Mouse (Mus musculus) MN1 (cell line): ENCODE data around the gene Cep78.
A peak's percentile ranks its signal among the peaks of the same experiment; 100 is the strongest.

Source experiments
- DNase-seq: peaks from one replicate; pipeline ENCODE4 v3.0.0-alpha.2; 2016; ENCODE audit warnings: low spot score

Cep78 gene

DNA sequence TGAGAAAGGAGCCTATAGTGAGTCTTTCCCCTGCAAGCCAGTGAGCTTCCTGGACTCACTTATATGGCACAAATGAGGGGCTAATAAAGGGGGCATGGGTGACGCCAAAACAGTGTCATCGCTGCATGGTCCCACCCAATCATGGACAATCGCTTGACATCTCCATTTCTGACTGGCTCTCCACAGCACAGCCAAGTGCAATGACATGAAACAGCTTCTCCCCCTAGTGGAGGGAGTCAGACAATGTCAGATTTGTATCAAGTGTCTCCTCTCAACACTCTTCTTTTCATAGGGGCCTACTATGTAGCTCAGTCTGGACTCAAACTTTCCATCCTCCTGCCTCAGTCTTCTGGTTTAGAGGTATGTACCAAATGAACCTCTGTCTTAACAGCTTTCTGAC lies 19.7 kb downstream of the Cep78 start:
- peak; percentile 61 for DNase-seq

DNA sequence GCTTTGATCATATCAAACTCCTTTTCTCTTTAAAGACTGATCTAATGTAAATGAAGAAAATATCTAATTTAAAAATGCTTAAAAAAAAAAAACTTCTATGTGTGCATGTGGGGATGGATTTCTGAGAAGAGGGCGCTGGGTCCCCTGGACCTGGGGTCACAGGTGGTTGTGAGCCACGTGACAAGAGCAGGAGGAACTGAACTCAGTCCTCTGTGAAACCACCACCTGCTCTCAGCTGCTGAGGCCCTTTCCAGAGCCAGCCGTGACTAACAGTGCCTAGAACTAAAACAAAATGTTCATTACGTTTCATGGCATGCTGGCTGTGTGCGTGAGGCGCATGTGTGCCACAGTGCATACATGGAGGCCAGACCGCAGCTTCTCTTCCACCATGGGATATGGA lies 20.3 kb downstream of the Cep78 start:
- no peak for DNase-seq

DNA sequence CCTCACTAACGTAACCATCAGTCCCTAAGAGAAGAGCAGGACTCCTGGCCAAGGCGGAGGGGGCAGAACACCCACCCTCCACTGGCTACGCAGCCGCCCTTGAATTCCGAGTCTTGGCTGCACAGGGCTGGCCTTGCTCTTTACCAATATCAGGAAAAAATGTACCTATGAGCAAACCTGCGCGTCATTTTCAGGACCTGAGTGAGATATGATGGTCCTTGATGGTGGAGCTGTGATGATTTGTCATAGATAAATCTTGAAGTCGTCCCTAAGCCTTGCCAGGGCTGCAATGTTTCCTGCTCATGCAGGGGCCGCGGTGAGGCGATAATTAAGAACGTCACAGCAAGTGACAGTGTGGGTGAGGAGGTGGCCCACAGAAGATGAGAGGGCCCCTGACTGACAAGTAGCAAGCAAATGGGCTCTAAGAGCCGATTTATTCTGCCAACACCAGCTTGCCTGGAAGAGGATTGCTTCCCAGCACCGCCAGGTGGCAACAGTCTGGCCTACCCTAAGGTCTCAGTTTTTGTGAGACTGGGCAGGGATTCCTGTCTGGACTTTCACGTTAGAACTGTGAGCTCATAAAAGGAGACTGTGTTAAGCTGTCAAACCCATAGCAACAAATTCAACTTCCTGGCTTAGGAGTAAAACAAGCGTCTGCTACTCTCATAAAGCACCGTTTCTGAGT lies 21.6 kb downstream of the Cep78 start:
- DNase-seq: no peak

DNA sequence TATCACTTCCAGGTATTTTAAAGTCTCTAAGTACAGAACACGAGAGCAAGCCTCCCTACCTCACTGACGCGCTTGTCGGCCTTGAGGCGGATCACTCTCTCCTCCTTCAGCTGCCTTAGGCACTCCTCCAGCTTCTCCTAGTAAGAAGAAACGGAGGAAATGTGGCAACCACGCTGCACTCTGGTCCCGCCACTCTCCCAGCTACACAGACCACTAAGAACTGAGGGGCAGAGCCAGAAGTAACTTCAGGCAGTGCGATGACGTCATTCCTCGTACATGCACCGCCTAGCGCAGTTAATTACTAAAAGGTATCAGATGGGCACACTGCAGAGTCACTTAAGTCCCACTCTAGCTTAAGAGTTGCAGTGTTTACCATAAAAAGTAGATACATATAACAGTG lies 22.5 kb downstream of the Cep78 start:
- no peak for DNase-seq

DNA sequence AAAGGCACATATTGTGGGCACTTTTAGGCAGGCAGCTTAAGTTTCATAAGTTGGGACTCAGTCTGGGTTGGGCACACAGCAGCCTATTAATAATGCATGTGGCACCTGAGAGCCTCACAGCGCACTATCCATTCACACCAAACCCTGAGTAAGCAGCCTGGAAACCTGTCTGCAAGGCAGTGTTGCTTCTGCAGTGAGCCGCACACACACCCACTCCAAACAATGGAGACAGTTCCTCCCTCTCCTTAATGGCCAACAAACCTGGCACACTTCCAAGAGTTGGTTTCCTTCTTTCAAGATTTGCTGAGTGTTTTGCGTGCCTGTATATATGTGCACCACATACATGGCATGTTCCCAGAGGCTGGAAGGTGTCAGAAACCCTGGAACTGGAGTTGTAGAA lies 34.6 kb downstream of the Cep78 start:
- no peak for DNase-seq

DNA sequence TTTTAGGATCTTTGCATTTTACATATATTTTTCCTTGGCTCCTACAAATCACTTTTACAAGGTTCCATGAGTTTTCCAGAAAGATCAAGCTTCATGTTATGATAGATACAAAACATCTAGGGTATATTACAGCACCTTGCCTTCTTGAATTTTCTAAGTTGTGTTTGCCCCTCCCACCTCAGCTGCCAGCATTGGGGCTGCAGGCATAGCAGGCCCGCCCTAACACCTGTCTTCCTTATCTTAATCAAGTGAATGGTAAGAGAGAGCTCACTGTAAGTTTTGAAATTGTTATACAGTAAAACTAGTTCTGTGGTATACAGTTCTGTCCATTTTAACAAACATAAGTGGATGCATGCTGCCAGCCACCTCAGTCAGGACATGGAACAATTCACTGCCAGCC lies 35.9 kb downstream of the Cep78 start:
- DNase-seq: no peak

DNA sequence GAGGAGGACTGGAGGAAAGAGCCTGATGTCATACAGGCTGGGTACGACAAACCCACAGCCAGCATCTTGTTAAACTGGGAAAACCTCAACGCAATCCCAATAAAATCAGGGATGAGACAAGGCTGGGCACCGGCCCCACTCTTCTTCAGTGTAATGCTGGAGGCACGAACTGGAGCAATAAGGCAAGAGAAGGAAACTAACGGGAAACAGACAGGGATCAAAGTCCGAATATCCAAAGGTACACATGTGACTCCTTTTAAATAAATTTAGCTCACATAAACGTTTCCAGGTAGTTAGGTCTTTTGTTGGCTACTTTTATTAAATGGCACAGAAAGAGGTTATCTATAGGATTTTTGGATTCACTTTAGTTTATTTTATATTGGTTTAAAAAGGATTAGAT lies 36.4 kb downstream of the Cep78 start:
- DNase-seq: no peak

DNA sequence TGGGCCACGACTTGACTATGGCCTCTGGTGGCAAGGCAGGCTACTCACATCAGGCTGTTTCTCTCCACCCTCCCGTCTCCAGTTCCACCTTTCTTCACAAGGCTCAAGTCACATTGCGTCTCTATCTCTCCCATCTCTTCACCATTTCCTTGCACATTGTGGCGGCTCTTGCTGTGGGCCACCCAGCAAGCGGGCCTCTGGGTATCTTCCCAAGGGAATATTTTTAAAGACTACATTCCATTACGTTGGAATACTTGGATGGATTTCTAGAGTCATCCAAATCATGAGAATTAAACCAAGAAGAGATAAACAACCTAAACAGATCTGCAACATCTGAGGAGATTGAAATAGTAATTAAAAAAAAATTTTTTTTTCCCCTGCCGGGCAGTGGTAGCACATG lies 37.6 kb downstream of the Cep78 start, which contains the start of gene Psat1:
Psat1 (minus strand) TSS at position 101 of the 400 bp plus-strand sequence.
- no peak for DNase-seq

DNA sequence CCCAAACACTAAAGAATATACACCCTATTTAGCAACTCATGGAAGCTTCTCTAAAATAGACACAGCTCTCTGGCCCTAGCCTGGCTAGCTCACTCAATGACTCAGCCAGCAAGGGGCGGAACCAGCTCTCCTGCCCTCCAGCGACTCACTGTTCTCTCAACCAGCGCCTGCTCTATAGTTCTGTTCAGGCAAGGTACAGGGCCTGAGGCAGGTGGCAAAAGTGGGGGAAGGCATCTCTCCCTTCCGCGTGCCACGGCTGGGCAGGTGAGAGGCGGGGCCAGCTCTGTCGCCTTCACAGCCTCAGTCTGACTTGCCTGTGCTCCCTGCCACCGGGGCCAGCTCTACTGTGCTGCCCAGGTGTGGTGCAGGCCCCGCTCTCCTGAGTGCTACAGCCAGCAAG lies 38.1 kb downstream of the Cep78 start:
- DNase-seq: no peak

DNA sequence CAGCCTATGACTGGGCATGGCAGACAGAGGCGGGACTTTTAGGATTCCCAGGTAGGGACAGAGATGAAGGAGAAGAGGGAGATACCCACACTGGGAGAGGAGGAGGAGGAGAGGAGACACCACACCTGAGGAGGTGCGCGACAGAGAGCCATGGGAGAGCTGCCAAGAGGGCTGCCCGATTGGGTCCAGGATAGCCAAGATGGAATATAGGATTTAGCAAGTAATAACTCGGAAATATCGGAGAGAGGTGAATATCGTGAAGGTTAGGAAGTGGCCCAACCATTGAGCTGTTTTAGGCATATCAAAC lies 41.7 kb downstream of the Cep78 start:
- no peak for DNase-seq

DNA sequence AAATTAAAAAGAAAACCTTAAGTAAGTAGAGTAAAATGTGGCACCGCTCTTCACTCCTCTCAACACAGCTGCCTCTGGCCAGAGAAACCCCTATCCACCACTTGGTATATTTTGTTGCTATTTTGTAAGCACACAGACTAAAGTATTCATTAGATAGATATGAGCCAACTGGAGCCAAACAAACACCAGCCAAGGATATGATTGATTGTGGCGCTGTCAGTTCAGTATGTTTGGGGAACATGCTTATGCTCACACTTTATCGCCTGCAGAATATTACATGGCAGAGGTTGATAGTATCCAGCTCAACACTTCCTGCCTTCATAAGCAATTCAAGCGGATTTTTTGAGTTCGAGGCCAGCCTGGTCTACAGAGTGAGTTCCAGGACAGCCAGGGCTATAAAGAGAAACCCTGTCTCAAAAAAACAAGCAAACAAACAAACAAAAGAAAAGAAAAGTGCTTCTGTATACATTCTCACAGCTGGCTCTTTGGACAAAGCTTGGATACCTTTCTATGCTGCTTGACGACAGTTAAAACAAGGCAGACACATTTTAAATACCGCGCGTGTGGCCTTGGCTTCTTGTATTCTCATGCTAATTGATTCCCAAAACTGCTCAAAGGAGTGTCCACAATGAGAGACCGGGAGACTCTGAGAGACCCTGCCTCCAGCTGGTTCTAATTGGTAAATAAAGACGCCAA lies 42.2 kb downstream of the Cep78 start:
- no peak for DNase-seq

DNA sequence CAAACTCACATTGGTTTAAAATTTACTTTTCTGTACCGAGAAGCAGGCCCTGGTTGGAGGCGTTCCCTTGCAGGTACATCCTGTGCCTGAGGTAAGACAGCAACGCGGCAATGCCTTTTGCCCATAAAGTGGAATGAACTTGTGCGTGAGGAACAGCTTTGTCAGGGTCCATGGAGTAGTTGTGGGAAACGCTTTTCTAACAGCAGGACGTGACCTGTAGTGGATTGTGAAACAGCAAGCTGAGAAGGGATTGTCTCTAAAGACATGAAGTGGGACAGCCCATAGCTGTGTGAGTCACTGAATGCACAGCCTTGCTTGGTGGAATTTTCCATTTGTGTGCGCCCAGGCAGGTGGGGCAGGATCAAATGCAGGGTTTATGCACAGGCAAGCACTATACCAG lies 43.4 kb downstream of the Cep78 start:
- DNase-seq: no peak

DNA sequence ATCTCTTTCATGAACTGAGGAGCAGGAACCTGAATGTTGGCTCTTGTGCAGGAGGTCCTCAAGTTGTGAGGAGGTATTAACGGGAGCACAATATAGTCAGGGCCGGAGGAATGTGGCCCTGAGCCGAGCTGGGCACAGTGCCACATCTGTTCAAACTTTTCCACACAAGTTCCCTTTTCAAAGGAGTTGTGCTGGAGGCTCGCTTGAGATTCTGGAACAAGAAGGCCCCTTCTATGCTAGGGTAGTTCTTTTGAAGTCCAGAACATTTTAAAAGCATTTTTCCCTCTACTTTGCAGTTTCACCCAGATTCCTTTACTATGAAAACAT lies 59.1 kb downstream of the Cep78 start:
- no peak for DNase-seq

DNA sequence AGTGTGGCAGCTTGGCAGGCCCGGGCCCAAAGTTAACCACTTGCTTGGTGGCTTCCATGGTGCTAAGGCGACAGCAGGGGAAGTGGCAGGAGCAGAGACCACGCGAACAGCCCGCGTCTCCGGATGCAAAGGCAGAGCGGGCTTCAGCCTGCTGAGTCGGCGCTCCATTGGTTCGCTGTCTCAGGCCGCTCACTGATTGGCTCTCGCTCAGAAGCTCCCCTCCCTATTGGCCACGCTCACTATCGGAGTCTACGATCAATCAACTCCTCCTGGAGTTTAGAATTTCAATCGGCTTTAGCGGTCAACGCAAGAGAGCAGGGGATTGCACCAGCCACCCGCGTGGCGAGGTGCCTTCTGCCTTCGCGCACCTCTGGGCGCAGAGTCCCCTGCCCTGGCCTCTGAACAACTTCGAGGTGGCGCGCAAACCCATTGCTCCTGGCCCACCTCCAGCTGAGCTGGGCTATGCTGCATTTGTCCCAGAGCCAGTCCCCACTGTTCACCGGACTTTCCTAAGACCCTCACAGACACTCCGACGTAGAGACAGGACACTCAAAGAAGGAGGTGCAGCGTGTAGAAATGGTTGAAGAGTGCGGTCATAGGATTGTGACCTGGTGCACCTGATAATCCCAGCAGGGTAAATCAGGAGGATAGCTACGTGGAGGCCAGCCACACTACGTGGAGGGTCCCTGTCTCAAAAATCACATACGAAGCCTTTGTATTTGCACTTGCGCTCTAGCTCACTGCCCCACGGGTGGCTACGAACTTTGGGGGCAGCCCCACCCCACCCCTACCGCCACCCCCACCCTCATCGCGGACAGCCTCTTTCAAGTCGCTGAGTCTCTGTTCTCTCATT lies 59.7 kb downstream of the Cep78 start:
- peak; percentile 93 for DNase-seq

DNA sequence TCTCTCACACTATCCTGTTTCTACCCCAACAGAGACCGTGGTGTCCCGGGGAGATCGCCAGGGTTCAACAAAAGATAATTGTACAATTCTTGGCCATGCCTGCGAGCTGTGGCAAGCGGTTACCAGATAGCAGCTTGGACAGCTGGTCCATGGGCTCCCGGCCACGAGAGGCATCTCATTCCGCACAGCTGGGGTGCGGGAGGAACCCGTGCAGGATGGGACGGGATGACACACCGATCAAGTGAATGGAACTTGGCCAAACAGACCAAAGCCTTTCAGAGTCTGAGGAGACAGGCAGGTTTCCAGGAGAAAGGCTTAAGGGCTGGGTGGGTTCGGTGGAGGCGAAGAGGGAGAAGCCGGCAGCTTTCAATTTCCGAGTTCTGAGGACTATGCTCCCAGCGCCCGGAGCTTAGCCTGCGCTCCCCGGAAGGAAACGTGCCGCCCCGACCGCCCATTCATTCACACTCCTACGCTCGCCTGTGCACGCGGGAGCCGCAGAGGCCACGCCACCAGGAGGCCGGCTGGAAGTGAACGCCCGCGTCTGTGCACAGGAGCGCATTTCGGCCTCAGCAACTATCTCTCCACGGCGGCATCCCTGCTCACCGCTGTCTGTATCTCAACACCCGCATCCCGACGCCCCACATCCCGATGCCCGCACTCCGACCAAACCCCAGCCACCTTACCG lies 60.5 kb downstream of the Cep78 start:
- DNase-seq: peak; percentile 52

DNA sequence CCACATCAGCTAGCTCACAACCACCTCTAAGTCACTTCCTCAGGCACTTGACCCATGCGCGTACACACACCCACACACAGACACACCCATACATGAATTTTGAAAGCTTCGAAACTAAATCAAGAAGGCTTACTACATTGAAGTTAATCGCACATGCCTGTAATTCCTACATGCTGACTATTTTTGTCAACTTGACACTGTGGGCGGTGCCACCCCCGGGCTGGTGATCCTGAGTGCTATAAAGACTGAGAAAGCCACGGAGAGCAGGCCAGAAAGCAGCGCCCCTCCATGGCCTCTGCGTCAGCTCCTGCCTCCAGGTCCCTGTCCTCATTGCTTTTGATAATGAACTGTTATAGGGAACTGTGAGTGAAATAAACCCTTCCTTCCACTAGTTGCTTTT lies 61.4 kb downstream of the Cep78 start:
- DNase-seq: peak; percentile 37

DNA sequence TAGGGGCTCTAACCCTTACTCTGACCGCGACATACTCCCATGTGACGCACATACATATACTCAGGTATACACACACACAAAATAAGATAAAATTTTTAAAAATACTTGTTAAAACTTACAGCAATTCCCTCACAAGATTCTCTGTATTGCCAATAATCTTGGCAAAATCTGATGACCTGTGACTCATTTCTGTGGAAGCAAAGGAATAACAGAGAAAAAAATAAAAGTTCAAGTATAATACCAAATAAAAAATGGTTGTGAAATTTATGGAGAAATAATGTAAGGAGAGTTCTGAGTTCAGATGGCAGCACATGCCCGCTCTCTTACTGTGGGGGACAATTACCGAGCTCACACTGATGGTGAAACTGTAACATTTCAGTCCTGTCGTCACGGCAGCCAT lies 65.5 kb downstream of the Cep78 start:
- no peak for DNase-seq

DNA sequence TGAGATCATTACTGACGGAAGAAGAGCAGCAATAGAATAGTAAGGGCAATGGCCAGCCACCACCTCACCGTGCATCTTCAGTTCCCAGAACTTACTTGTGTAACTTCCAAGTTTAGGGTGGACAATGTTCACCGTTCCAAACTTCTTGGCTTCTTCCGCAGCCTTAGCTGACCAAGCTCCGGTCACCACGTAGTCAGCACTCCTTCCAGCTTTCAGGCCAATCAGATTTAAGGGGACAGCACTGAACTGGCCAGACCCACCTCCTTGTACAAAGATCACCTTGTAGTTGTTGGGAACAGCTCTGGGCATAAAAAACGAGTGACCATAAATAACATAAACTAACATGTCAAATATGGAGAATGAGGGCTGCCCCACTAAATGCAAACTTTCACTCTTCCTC lies 66.7 kb downstream of the Cep78 start:
- no peak for DNase-seq

DNA sequence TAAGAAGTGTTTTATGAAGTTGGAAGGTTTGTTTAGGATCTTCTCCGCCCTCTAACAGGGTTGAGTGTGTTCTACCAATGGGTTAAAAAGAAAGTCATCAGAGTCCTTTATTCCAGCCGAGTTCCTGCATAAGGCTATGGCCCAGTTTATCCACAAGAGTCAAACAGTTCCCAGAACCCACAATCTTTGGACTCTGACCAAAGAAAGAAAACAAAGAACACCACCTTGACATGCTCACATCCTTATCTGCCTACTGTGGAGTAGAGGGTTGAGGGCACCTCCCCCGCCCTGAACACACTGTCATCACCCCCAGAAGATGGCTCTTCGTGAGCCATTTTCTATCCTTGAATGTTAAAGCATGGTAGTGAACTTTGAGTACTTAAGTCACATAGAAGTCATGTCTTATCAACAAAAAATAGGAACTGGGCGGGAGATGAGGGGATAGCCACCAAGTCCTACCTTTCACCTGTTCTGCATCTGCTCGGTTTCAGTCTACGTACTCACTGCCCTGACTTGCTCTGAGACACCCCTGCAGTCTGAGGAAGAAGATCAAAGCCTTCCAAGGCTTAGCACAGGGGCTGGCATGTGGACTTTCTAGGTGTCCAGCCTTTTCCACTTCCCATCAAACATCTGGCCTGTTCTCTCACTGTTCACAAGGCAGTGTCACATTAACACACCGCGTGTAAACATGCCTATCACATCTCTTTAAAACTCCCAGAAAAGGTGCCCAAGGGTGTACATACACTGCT lies 71.4 kb downstream of the Cep78 start:
- DNase-seq: no peak

DNA sequence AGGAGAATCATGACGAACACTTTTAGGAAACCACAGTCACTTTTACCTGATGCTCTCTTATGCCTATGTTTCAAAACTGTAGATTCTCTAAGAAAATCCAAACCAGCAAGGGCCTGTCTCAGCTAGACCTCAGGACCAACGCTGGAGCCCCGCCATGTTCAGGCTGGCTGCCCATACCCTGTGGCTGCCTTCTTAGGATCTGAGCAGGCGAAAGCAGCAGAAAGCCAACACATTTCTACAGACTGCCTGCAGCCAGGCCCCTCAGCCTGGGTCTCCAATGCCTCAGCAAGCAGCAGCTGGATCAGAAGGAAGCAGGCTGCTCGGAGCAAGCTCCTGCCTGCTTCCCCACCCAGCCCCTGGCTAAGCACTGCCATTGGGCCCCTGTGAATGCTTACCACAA lies 73.3 kb downstream of the Cep78 start:
- no peak for DNase-seq

DNA sequence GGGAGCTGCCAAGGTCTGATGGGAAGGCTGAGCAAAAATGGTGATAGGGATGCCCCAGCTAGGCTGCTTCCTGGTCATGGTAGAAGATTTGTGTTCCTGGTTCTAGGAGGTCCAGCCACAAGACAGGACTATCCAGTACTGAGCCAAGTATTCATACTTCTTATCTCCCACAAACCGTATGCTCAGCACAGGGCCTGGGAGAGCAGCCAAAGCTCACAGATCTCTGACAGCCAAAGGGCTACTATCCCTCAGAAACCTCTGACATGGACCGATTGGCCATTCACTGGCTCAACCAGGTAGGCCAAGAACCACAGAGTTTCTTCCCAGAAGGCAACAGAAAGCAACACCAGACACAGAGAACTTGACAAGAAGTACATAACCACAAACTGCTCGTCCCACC lies 73.8 kb downstream of the Cep78 start:
- no peak for DNase-seq

DNA sequence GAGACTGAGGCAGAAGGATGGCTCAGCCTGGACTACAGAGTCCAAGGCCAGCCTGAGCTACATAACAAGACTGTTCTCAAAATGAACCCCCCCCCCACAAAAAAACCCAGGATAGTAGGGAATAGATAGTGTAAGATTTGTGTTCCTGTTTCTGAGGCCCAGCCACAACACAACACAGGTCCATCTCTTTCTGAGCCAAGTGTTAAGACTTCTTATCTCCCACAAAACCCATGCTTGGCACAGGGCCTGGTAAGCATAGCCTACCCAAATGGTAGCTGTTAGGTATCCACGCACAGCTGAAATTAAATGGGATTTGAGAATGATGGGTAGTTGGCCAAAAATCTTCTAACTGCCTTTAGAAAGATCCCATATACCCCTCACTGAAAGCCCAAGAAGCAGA lies 74.3 kb downstream of the Cep78 start:
- DNase-seq: no peak
